Mouse (Mus musculus) midbrain, embryonic 12.5 days (tissue): ENCODE data around the gene Srrm3. TPM values are rescaled to one million over a fixed set of nuclear protein-coding genes. Genes with fewer than 3 reads are reported as not detected.

Experiments used
- ATAC-seq: fragments of 200-750 bp; cut with Nextera tagmentation; 2 replicates; pipeline ENCODE4 v1.8.0; 2017; ENCODE audit warnings: low read depth, moderate TSS enrichment, moderate library complexity; ENCODE audit not compliant: low FRiP score
- H3K27ac ChIP-seq: fragments of 300-500 bp; sonication (generic); replicated peaks from 2 replicates; pipeline ENCODE4 v1.5.1; 2016; ENCODE audit warnings: mild to moderate bottlenecking
- H3K27me3 ChIP-seq: fragments of 300-500 bp; sonication (generic); 2 replicates; pipeline ENCODE4 v1.6.1; 2016; ENCODE audit warnings: mild to moderate bottlenecking
- H3K36me3 ChIP-seq: fragments of 300-500 bp; sonication (generic); 2 replicates; pipeline ENCODE4 v1.6.1; 2016
- H3K4me1 ChIP-seq: fragments of 300-500 bp; sonication (generic); 2 replicates; pipeline ENCODE4 v1.6.1; 2016
- H3K4me2 ChIP-seq: fragments of 300-500 bp; sonication (generic); replicated peaks from 2 replicates; pipeline ENCODE4 v1.6.1; 2016; ENCODE audit warnings: mild to moderate bottlenecking, moderate library complexity
- H3K4me3 ChIP-seq: fragments of 300-500 bp; sonication (generic); 2 replicates; pipeline ENCODE4 v1.5.1; 2016; ENCODE audit warnings: mild to moderate bottlenecking
- H3K9ac ChIP-seq: fragments of 300-500 bp; sonication (generic); replicated peaks from 2 replicates; pipeline ENCODE4 v1.6.1; 2016; ENCODE audit warnings: mild to moderate bottlenecking, moderate library complexity
- H3K9me3 ChIP-seq: fragments of 300-500 bp; sonication (generic); 2 replicates; pipeline ENCODE4 v1.6.1; 2016; ENCODE audit warnings: mild to moderate bottlenecking
- WGBS: fragments of 180-500 bp; shearing (Covaris S2); methylation state at CpG from one replicate; pipeline ENCODE4 v1.1.7; 2016; 5-methylcytosine and 5-hydroxymethylcytosine counted together
- polyA plus RNA-seq: library from polyadenylated mRNA; unstranded; fragments of >200 nt; fragmentation: Nextera tagmentation; extraction: Ambion mirVana; gene quantifications from 2 replicates; pipeline ENCODE4 v1.2.1, GENCODE M21; 2016

Gene Srrm3
- polyA plus RNA-seq, 1 experiment from 2014 or later, result 72.1 TPM

- no peak overlapping the region for H3K4me3 ChIP-seq
- peak overlapping the region; percentile 95 for H3K27ac ChIP-seq
- H3K9me3 ChIP-seq, result no peaks in the 10 kb centered on the region
- H3K9ac ChIP-seq, result peak overlapping the region; percentile 45; the same call in 1 of the 2 replicates
- ATAC-seq, result peak; percentile 96
- H3K4me2 ChIP-seq, result peak overlapping the region; percentile 48
- under 1% methylated on average over 15 of the region's 15 CpGs for WGBS
- peaks cover 7% of the 10 kb centered on the region; the same call in 1 of the 2 replicates for H3K36me3 ChIP-seq
- H3K27me3 ChIP-seq, result peaks cover 48% of the 10 kb centered on the region
- H3K4me1 ChIP-seq, result peaks cover 34% of the 10 kb centered on the region
Observed at GRCm38 (mm10) chr5:135851024-135851423, 44.3 kb downstream of the Srrm3 start.

- Histone ChIP-seq H3K4me1 (peaks cover 34% of the 10 kb centered on the region), H3K4me2 (peak overlapping the region; percentile 48), H3K9ac (peak overlapping the region; percentile 46; the same call in 1 of the 2 replicates), H3K9me3 (no peaks in the 10 kb centered on the region), H3K4me3 (peak overlapping the region; percentile 14), H3K27ac (peak overlapping the region; percentile 95), H3K36me3 (peaks cover 7% of the 10 kb centered on the region; the same call in 1 of the 2 replicates), H3K27me3 (peaks cover 53% of the 10 kb centered on the region)
- WGBS, result 5% methylated on average over 14 of the region's 14 CpGs
- no peak; the same call in 1 of the 2 replicates for ATAC-seq
Observed at GRCm38 (mm10) chr5:135851481-135851880, 44.8 kb downstream of the Srrm3 start.

GRCm38 (mm10) chr5:135852421-135852820, 45.7 kb downstream of the Srrm3 start:
- H3K4me2 ChIP-seq, result peak overlapping the region; percentile 48
- peak overlapping the region; percentile 32 for H3K4me3 ChIP-seq

GRCm38 (mm10) chr5:135853731-135854130, 47.0 kb downstream of the Srrm3 start:
- Histone ChIP-seq H3K4me1 (peaks cover 37% of the 10 kb centered on the region), H3K4me3 (no peak overlapping the region), H3K36me3 (no peaks in the 10 kb centered on the region; the same call in 1 of the 2 replicates), H3K9ac (0 out of 2 replicates have a peak overlapping the region, but pooled peaks have one; percentile 34), H3K4me2 (no peak overlapping the region), H3K9me3 (no peaks in the 10 kb centered on the region), H3K27me3 (peaks cover 75% of the 10 kb centered on the region), H3K27ac (0 out of 2 replicates have a peak overlapping the region, but pooled peaks have one; percentile 20)
- WGBS, result 65% methylated on average over 7 of the region's 7 CpGs
- no peak for ATAC-seq

More at GRCm38 (mm10) chr5:135852421-135852820, 45.7 kb downstream of the Srrm3 start:
- peak overlapping the region; percentile 46; the same call in 1 of the 2 replicates for H3K9ac ChIP-seq
- peaks cover 37% of the 10 kb centered on the region for H3K4me1 ChIP-seq
- H3K9me3 ChIP-seq, result no peaks in the 10 kb centered on the region
- peaks cover 2% of the 10 kb centered on the region; the same call in 1 of the 2 replicates for H3K36me3 ChIP-seq
- under 1% methylated on average over 10 of the region's 10 CpGs for WGBS
- H3K27me3 ChIP-seq, result peaks cover 62% of the 10 kb centered on the region
- ATAC-seq, result no peak
- H3K27ac ChIP-seq, result peak overlapping the region; percentile 95

GRCm38 (mm10) chr5:135855156-135855555, 48.5 kb downstream of the Srrm3 start:
- H3K27ac ChIP-seq, result no peak overlapping the region; the same call in 1 of the 2 replicates
- no peaks in the 10 kb centered on the region for H3K9me3 ChIP-seq
- no peaks in the 10 kb centered on the region; the same call in 1 of the 2 replicates for H3K36me3 ChIP-seq
- H3K4me3 ChIP-seq, result no peak overlapping the region
- 0% methylated on average over 4 of the region's 4 CpGs for WGBS
- peaks cover 76% of the 10 kb centered on the region for H3K27me3 ChIP-seq
- ATAC-seq, result no peak
- H3K9ac ChIP-seq, result no peak overlapping the region
- H3K4me1 ChIP-seq, result peaks cover 28% of the 10 kb centered on the region
- H3K4me2 ChIP-seq, result no peak overlapping the region

- no peak for ATAC-seq
- H3K4me3 ChIP-seq, result no peak overlapping the region
- no peak overlapping the region for H3K9ac ChIP-seq
- H3K4me1 ChIP-seq, result peaks cover 18% of the 10 kb centered on the region
- H3K27me3 ChIP-seq, result peaks cover 84% of the 10 kb centered on the region
- 43% methylated on average over 8 of the region's 8 CpGs for WGBS
- H3K9me3 ChIP-seq, result 0 out of 2 replicates have a peak, but pooled peaks cover 5% of the 10 kb centered on the region
- no peak overlapping the region for H3K27ac ChIP-seq
- no peaks in the 10 kb centered on the region for H3K36me3 ChIP-seq
- H3K4me2 ChIP-seq, result no peak overlapping the region
Observed at GRCm38 (mm10) chr5:135866662-135867061, 60.0 kb downstream of the Srrm3 start.

GRCm38 (mm10) chr5:135867637-135868593, 61.2 kb downstream of the Srrm3 start:
- Histone ChIP-seq H3K9ac (peak overlapping the region; percentile 71), H3K27ac (peak overlapping the region; percentile 72), H3K4me1 (peaks cover 20% of the 10 kb centered on the region), H3K4me2 (peak overlapping the region; percentile 86), H3K36me3 (no peaks in the 10 kb centered on the region), H3K9me3 (0 out of 2 replicates have a peak, but pooled peaks cover 5% of the 10 kb centered on the region), H3K4me3 (peak overlapping the region; percentile 53), H3K27me3 (peaks cover 81% of the 10 kb centered on the region)
- ATAC-seq, result peak; percentile 48; the same call in 1 of the 2 replicates
- 1% methylated on average over 83 of the region's 89 CpGs for WGBS

- Histone ChIP-seq H3K27ac (0 out of 2 replicates have a peak overlapping the region, but pooled peaks have one; percentile 72), H3K9me3 (0 out of 2 replicates have a peak, but pooled peaks cover 5% of the 10 kb centered on the region), H3K4me2 (peak overlapping the region; percentile 86), H3K4me1 (peaks cover 24% of the 10 kb centered on the region), H3K4me3 (peak overlapping the region; percentile 53), H3K27me3 (peaks cover 81% of the 10 kb centered on the region), H3K36me3 (no peaks in the 10 kb centered on the region), H3K9ac (peak overlapping the region; percentile 71; the same call in 1 of the 2 replicates)
- WGBS, result 2% methylated on average over 27 of the region's 27 CpGs
- peak; percentile 41; the same call in 1 of the 2 replicates for ATAC-seq
Observed at GRCm38 (mm10) chr5:135868653-135869052, 62.0 kb downstream of the Srrm3 start.

GRCm38 (mm10) chr5:135869661-135870423, 63.2 kb downstream of the Srrm3 start:
- no peak overlapping the region for H3K9ac ChIP-seq
- no peak overlapping the region for H3K4me3 ChIP-seq
- H3K27me3 ChIP-seq, result peaks cover 72% of the 10 kb centered on the region
- H3K4me2 ChIP-seq, result no peak overlapping the region
- WGBS, result 61% methylated on average over 14 of the region's 14 CpGs
- ATAC-seq, result no peak
- no peak overlapping the region for H3K27ac ChIP-seq
- H3K9me3 ChIP-seq, result no peaks in the 10 kb centered on the region
- H3K36me3 ChIP-seq, result no peaks in the 10 kb centered on the region
- peaks cover 24% of the 10 kb centered on the region for H3K4me1 ChIP-seq

- H3K27me3 ChIP-seq, result peaks cover 65% of the 10 kb centered on the region
- 92% methylated on average over 5 of the region's 5 CpGs for WGBS
- ATAC-seq, result no peak
- no peak overlapping the region for H3K4me2 ChIP-seq
- H3K9me3 ChIP-seq, result no peaks in the 10 kb centered on the region
- H3K9ac ChIP-seq, result no peak overlapping the region
- no peak overlapping the region for H3K4me3 ChIP-seq
- no peaks in the 10 kb centered on the region for H3K36me3 ChIP-seq
- no peak overlapping the region for H3K27ac ChIP-seq
- H3K4me1 ChIP-seq, result peaks cover 24% of the 10 kb centered on the region
Observed at GRCm38 (mm10) chr5:135870505-135870904, 63.8 kb downstream of the Srrm3 start.

- Histone ChIP-seq H3K9ac (no peak overlapping the region), H3K4me2 (no peak overlapping the region), H3K4me1 (peaks cover 25% of the 10 kb centered on the region), H3K4me3 (no peak overlapping the region), H3K27me3 (peaks cover 48% of the 10 kb centered on the region), H3K9me3 (no peaks in the 10 kb centered on the region), H3K36me3 (no peaks in the 10 kb centered on the region), H3K27ac (no peak overlapping the region)
- WGBS, result 15% methylated on average over 16 of the region's 16 CpGs
- no peak for ATAC-seq
Observed at GRCm38 (mm10) chr5:135872996-135873395, 66.3 kb downstream of the Srrm3 start.
